Mouse (Mus musculus): Measurements from ENCODE around the gene Add2. TPM values are rescaled to one million over a fixed set of nuclear protein-coding genes. Genes with fewer than 3 reads are reported as not detected.
A peak's percentile ranks its signal among the peaks of the same experiment; 100 is the strongest.
"Not testable (repeated sequence)": the region's sequence is repeated elsewhere in the genome, so short reads cannot be mapped to it uniquely, and the experiment has no call there.

Gene Add2
- polyA plus RNA-seq (2014; fragmentation: Nextera tagmentation; extraction: Ambion mirVana) = 94.7 and 111 TPM in 2 replicates

DNA sequence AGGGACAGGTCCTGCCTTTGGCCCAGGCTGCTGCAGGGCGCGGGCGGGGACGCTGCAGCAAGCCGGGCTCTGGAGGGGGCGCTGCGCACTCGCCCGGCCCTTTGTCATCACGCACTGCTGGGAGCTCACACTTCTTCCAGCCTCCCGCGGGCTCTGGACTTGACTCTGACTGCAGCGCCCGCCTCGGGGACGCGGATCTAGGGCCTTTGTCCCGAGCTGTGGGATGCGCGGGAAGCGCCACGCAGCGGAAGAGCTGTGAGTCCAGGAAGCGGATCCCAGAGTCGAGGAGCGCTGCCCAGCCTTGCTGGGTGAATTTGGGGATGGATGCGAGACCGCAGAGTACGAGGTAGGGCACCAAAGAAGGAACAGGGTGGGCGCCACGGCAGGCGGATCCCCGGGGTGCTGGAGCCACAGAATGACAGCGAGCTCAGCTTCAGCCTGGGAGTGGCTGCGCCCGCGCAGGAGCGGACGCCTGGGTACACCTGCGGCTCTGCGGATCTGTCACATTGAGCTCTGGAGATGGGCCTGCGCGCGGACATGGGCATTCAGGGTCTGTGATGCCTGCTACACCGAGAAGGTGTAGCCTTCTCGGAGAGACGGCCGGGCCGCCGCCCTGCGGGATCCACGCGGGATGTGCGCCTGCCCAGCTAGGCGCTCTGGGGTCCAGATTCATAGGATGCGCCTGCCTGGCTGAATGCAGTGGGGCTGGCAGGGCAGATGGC is at the start of gene Add2:
Add2 (plus strand) TSS at position 81 of the 722 bp plus-strand sequence.
- under 1% methylated on average over 56 of the region's 56 CpGs for WGBS

DNA sequence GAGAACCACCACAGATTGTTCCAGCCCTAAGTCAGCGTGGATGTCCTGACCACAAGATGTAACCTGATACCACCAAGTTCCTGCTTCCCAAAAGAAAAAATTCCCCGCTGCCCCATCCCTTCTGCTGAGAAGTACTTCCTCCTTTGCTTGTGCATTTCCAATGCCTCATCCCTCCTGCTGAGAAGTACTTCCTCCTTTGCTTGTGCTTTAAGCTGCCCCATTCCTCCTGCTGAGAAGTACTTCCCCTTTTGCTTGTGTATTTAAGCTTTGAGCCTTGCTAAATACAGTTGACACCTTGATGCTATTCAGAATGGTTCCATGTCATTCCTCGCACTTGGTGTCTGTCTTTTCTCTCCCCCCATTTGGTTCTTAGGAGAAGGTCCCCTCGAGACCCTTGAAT is 49.7 kb upstream of the Add2 start:
- H3K9me3 ChIP-seq (ENCODE audit: control insufficient read depth, low read length); H3K4me2 ChIP-seq (ENCODE audit: low read depth, low read length); ATAC-seq (ENCODE audit: low read depth); H3K4me3 ChIP-seq (ENCODE audit: low read depth, low read length); H3K36me3 ChIP-seq (ENCODE audit: control insufficient read depth, insufficient read depth, low read length); H3K27me3 ChIP-seq (ENCODE audit: control insufficient read depth, insufficient read depth, low read length); H3K27ac ChIP-seq (ENCODE audit: low read depth, low read length); H3K4me1 ChIP-seq (ENCODE audit: control insufficient read depth, insufficient read depth, low read length); H3K9ac ChIP-seq (replicated peaks; ENCODE audit: low read depth, low read length): not testable (repeated sequence)
- WGBS = 85% methylated on average over 4 of the region's 4 CpGs

More for the DNA sequence above, at the start of gene Add2:
- Histone ChIP-seq H3K4me1 (ENCODE audit: control insufficient read depth, insufficient read depth, low read length) (peaks cover 30% of the 10 kb centered on the region), H3K36me3 (ENCODE audit: control insufficient read depth, insufficient read depth, low read length) (no peaks in the 10 kb centered on the region), H3K27me3 (ENCODE audit: control insufficient read depth, insufficient read depth, low read length) (no peaks in the 10 kb centered on the region), H3K27ac (ENCODE audit: low read depth, low read length) (peak within 1 kb of the TSS; percentile 96), H3K9ac (replicated peaks; ENCODE audit: low read depth, low read length) (peak within 1 kb of the TSS; percentile 97), H3K9me3 (ENCODE audit: control insufficient read depth, low read length) (no peaks in the 10 kb centered on the region), H3K4me2 (ENCODE audit: low read depth, low read length) (peak within 1 kb of the TSS; percentile 87), H3K4me3 (ENCODE audit: low read depth, low read length) (peak within 1 kb of the TSS; percentile 77)
- peak; percentile 90 for ATAC-seq (ENCODE audit: low read depth)

DNA sequence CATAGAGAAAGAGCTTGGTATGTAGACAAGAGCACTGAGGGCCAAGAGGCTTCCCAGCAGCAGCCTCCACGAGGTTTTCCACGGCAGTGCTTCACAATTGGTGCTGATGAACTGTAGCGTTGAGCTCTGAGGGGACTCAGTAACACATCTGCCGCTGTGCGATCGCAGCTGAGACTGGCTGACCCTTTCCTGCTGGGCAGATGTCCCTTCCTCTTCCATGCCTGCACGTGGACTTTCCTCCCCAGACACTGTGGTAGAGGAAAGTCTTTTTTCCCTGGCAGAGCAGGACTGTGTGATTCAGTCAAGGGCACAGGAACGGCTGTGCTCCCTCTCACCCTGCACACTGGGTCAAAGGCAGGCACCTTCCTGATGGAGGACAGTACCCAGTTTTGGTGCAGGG is 44.1 kb upstream of the Add2 start:
- H3K4me2 ChIP-seq (ENCODE audit: low read depth, low read length) = no peak overlapping the region
- H3K9ac ChIP-seq (replicated peaks; ENCODE audit: low read depth, low read length) = no peak overlapping the region
- no peaks in the 10 kb centered on the region for H3K4me1 ChIP-seq (ENCODE audit: control insufficient read depth, insufficient read depth, low read length)
- WGBS = 76% methylated on average over 8 of the region's 8 CpGs
- no peak overlapping the region for H3K4me3 ChIP-seq (ENCODE audit: low read depth, low read length)
- no peaks in the 10 kb centered on the region for H3K36me3 ChIP-seq (ENCODE audit: control insufficient read depth, insufficient read depth, low read length)
- no peaks in the 10 kb centered on the region for H3K9me3 ChIP-seq (ENCODE audit: control insufficient read depth, low read length)
- no peak overlapping the region for H3K27ac ChIP-seq (ENCODE audit: low read depth, low read length)
- H3K27me3 ChIP-seq (ENCODE audit: control insufficient read depth, insufficient read depth, low read length) = no peaks in the 10 kb centered on the region
- ATAC-seq (ENCODE audit: low read depth) = no peak

DNA sequence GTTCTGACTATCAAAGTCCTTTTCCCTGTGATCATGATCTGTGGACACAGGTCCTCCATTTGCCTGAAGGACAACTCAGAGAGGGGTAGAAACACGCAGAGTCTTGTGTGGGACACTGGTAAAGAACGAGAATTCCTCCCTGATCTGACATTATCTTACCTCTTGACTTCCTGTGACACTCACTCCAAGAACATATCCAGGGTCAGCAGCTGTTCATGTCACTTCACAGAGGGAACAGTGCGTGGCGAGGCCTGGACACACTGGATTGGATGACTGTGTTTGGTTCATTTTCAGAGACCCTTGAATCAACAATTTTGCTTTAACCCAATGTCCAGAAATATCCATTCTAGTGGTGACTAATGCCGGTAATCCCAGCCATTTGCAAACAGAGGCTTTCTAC is 38.9 kb upstream of the Add2 start:
- not testable (repeated sequence) for H3K9me3 ChIP-seq (ENCODE audit: control insufficient read depth, low read length); H3K9ac ChIP-seq (replicated peaks; ENCODE audit: low read depth, low read length); ATAC-seq (ENCODE audit: low read depth); H3K4me3 ChIP-seq (ENCODE audit: low read depth, low read length); H3K4me2 ChIP-seq (ENCODE audit: low read depth, low read length); H3K27ac ChIP-seq (ENCODE audit: low read depth, low read length); H3K27me3 ChIP-seq (ENCODE audit: control insufficient read depth, insufficient read depth, low read length); H3K36me3 ChIP-seq (ENCODE audit: control insufficient read depth, insufficient read depth, low read length); H3K4me1 ChIP-seq (ENCODE audit: control insufficient read depth, insufficient read depth, low read length)
- 92% methylated on average over 5 of the region's 5 CpGs for WGBS

DNA sequence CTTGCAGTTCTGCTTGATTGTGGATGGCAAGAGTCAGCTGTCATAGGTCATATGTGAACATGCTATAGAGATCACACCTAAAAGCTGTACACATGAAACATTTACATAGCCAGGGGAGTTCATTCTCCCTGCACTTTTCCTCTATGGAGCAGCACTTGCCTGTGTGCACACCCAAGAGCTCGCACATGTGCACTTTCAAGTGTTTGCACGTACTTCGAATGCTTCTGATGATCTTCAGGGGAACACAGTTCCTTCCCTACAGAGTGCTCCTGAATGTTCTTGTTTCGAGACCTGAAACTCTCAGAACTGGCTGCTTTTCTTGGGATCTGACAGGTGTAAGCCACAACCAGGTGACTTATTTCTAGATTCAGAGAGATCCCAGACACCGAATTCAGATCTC is 37.7 kb upstream of the Add2 start:
- not testable (repeated sequence) for H3K4me2 ChIP-seq (ENCODE audit: low read depth, low read length); H3K4me3 ChIP-seq (ENCODE audit: low read depth, low read length); H3K9ac ChIP-seq (replicated peaks; ENCODE audit: low read depth, low read length); H3K4me1 ChIP-seq (ENCODE audit: control insufficient read depth, insufficient read depth, low read length); H3K27ac ChIP-seq (ENCODE audit: low read depth, low read length); H3K27me3 ChIP-seq (ENCODE audit: control insufficient read depth, insufficient read depth, low read length); ATAC-seq (ENCODE audit: low read depth); H3K9me3 ChIP-seq (ENCODE audit: control insufficient read depth, low read length); H3K36me3 ChIP-seq (ENCODE audit: control insufficient read depth, insufficient read depth, low read length)
- WGBS = 96% methylated on average over 5 of the region's 5 CpGs

DNA sequence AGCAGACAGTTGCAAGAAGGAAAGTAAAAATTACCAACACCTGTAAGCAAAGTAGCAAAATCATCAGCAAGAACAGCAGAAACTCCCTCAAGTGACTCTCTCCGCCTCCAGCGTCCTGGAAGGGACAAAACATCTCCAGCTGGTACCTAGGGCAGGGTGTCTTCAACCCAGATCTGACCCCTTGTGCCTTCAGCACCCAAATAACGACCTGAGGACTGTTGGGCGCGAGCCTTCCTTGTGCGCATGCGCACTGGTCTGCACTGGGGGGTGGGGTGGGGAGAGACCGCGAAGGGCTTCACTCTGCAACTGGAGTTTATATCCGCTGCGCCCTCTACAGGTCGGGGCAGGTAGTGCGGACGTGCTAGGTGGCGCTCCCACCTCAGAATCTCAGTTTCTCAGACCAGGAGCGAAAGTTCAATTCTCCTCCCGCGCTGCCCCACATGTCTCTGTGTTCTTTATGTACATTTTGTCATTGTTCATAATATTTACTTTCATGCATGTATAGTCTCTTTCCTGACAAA is 25.0 kb upstream of the Add2 start:
- Histone ChIP-seq H3K4me1 (ENCODE audit: control insufficient read depth, insufficient read depth, low read length) (no peaks in the 10 kb centered on the region), H3K36me3 (ENCODE audit: control insufficient read depth, insufficient read depth, low read length) (no peaks in the 10 kb centered on the region), H3K9me3 (ENCODE audit: control insufficient read depth, low read length) (no peaks in the 10 kb centered on the region), H3K9ac (replicated peaks; ENCODE audit: low read depth, low read length) (no peak overlapping the region), H3K27me3 (ENCODE audit: control insufficient read depth, insufficient read depth, low read length) (no peaks in the 10 kb centered on the region), H3K4me3 (ENCODE audit: low read depth, low read length) (no peak overlapping the region), H3K27ac (ENCODE audit: low read depth, low read length) (no peak overlapping the region), H3K4me2 (ENCODE audit: low read depth, low read length) (no peak overlapping the region)
- WGBS = 67% methylated on average over 18 of the region's 18 CpGs
- no peak for ATAC-seq (ENCODE audit: low read depth)

DNA sequence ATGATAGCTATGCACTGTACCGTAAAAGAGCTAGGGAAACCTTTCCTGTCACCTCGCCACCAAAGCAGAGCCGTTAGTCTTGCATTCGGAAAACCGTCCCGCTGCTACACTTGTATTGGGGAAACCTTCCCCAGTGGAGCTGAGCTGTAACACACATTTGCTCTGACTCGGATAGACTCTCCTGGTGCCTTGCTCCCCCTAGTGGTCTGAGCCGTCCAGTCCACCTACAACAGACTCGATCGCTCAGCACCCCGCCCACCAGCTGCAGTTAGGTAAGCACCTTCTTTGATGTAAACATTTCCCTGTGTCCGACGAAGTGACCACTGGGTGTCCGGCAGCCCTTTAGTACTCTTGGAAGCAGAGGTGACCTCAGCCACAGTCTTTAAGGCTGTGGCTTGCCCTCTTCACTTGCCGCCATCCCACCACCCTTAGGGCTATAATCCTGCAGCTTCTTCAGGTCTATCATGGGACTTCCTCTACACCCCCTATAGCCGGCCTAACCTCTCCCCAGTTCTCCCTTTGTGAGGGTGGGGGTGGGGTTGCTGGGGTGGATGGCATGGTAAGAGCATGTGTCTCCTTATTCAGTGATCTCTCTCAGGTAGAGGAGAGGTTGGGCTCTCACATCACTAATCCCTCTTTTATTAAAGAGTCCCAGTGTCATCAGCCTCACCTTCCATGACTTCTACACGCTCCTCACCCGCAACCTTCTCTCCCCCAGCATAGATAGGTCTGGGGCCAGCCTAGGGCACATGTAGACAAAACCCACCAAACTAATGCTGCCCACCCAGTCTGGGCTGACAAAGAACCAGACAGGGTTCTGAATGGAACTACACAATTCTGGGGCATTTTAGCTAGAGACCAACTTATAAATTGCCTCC is 24.0 kb upstream of the Add2 start:
- ATAC-seq (ENCODE audit: low read depth) = peak; percentile 92
- Histone ChIP-seq H3K9ac (replicated peaks; ENCODE audit: low read depth, low read length) (no peak overlapping the region), H3K27ac (ENCODE audit: low read depth, low read length) (no peak overlapping the region), H3K9me3 (ENCODE audit: control insufficient read depth, low read length) (no peaks in the 10 kb centered on the region), H3K4me3 (ENCODE audit: low read depth, low read length) (no peak overlapping the region), H3K36me3 (ENCODE audit: control insufficient read depth, insufficient read depth, low read length) (no peaks in the 10 kb centered on the region), H3K4me2 (ENCODE audit: low read depth, low read length) (peak overlapping the region; percentile 36; the same call in 1 of the 2 replicates), H3K4me1 (ENCODE audit: control insufficient read depth, insufficient read depth, low read length) (no peaks in the 10 kb centered on the region), H3K27me3 (ENCODE audit: control insufficient read depth, insufficient read depth, low read length) (no peaks in the 10 kb centered on the region)
- 15% methylated on average over 18 of the region's 18 CpGs for WGBS

DNA sequence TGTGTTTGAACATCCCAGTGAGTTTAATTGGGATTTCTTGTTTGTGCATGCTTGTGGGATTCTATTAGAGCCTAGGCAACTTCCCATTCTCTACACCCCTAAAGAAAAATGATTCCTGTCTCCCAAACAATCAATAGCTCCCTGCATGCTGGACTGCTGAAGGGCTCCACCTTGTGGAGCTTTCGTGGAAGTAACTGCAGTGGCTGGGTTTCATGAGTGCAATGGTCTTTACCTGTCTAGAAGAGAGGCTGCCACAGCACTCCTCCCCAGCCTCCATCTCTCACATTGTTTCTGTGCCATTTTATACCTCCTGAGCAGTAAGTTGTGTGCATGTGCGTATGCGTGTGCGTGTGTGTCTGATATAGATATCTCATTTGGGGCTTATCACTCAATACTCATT is 18.5 kb upstream of the Add2 start:
- no peak overlapping the region for H3K4me2 ChIP-seq (ENCODE audit: low read depth, low read length)
- H3K27me3 ChIP-seq (ENCODE audit: control insufficient read depth, insufficient read depth, low read length) = no peaks in the 10 kb centered on the region
- no peaks in the 10 kb centered on the region for H3K36me3 ChIP-seq (ENCODE audit: control insufficient read depth, insufficient read depth, low read length)
- no peaks in the 10 kb centered on the region for H3K9me3 ChIP-seq (ENCODE audit: control insufficient read depth, low read length)
- H3K27ac ChIP-seq (ENCODE audit: low read depth, low read length) = peak overlapping the region; percentile 10; the same call in 1 of the 2 replicates
- no peak overlapping the region for H3K4me3 ChIP-seq (ENCODE audit: low read depth, low read length)
- no peak overlapping the region for H3K9ac ChIP-seq (replicated peaks; ENCODE audit: low read depth, low read length)
- 38% methylated on average over 4 of the region's 4 CpGs for WGBS
- no peaks in the 10 kb centered on the region for H3K4me1 ChIP-seq (ENCODE audit: control insufficient read depth, insufficient read depth, low read length)
- ATAC-seq (ENCODE audit: low read depth) = peak; percentile 58; the same call in 1 of the 2 replicates

DNA sequence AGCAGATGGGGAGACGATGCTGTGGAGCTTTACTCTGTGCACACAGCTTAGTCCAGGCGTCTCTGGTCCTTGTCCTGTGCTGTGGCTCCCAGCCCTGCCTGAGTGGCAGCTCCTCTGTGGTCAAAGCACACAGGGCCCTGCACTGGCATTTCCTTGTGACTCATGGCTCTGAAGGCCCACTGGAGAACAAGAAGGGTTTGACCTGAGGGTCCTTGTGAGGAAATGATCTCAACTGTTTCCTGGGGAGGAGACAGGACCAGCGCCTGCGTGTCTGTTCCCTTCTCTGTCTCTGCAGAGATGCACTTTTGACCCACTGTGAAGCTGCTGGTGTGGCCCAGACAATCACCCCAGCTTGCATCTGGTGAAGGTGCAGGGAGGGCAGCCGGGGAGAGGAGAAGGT is 13.7 kb upstream of the Add2 start:
- not testable (repeated sequence) for H3K4me2 ChIP-seq (ENCODE audit: low read depth, low read length); H3K9ac ChIP-seq (replicated peaks; ENCODE audit: low read depth, low read length); H3K4me3 ChIP-seq (ENCODE audit: low read depth, low read length); H3K4me1 ChIP-seq (ENCODE audit: control insufficient read depth, insufficient read depth, low read length); ATAC-seq (ENCODE audit: low read depth); H3K27me3 ChIP-seq (ENCODE audit: control insufficient read depth, insufficient read depth, low read length); H3K9me3 ChIP-seq (ENCODE audit: control insufficient read depth, low read length); H3K36me3 ChIP-seq (ENCODE audit: control insufficient read depth, insufficient read depth, low read length); H3K27ac ChIP-seq (ENCODE audit: low read depth, low read length)
- WGBS = 79% methylated on average over 5 of the region's 5 CpGs

Measured in neural tube, embryonic 14.5 days (tissue).